Mouse (Mus musculus) limb, embryonic 10.5 days (tissue): ENCODE measurements around the gene Fam3b. TPM values are rescaled to one million over a fixed set of nuclear protein-coding genes. Genes with fewer than 3 reads are reported as not detected.

Experiments used
- DNase-seq: peaks from one replicate; pipeline ENCODE4 v3.0.0-alpha.2; 2017; ENCODE audit warnings: low spot score
- H3K27ac ChIP-seq: fragments of 300-500 bp; sonication (generic); 2 replicates; pipeline ENCODE4 v1.5.1; 2016; ENCODE audit warnings: mild to moderate bottlenecking
- H3K27me3 ChIP-seq: fragments of 300-500 bp; sonication (generic); 2 replicates; pipeline ENCODE4 v1.6.1; 2016; ENCODE audit warnings: low read depth, mild to moderate bottlenecking; ENCODE audit not compliant: poor library complexity, severe bottlenecking
- H3K36me3 ChIP-seq: fragments of 300-500 bp; sonication (generic); 2 replicates; pipeline ENCODE4 v1.6.1; 2016; ENCODE audit warnings: mild to moderate bottlenecking, moderate library complexity
- H3K4me1 ChIP-seq: fragments of 300-500 bp; sonication (generic); 2 replicates; pipeline ENCODE4 v1.6.1; 2016
- H3K4me3 ChIP-seq: fragments of 300-500 bp; sonication (generic); 2 replicates; pipeline ENCODE4 v1.5.1; 2016; ENCODE audit warnings: mild to moderate bottlenecking, moderate library complexity
- H3K9me3 ChIP-seq: fragments of 300-500 bp; sonication (generic); replicated peaks from 2 replicates; pipeline ENCODE4 v1.6.1; 2016; ENCODE audit warnings: mild to moderate bottlenecking
- WGBS: fragments of 180-500 bp; shearing (Covaris S2); methylation state at CpG from one replicate; pipeline ENCODE4 v1.1.7; 2016; 5-methylcytosine and 5-hydroxymethylcytosine counted together
- polyA plus RNA-seq: library from polyadenylated mRNA; unstranded; fragments of >200 nt; fragmentation: Nextera tagmentation; extraction: Ambion mirVana; gene quantifications from 2 replicates; pipeline ENCODE4 v1.2.1, GENCODE M21; 2016

Fam3b gene
- polyA plus RNA-seq: not detected in 2 replicates

DNA sequence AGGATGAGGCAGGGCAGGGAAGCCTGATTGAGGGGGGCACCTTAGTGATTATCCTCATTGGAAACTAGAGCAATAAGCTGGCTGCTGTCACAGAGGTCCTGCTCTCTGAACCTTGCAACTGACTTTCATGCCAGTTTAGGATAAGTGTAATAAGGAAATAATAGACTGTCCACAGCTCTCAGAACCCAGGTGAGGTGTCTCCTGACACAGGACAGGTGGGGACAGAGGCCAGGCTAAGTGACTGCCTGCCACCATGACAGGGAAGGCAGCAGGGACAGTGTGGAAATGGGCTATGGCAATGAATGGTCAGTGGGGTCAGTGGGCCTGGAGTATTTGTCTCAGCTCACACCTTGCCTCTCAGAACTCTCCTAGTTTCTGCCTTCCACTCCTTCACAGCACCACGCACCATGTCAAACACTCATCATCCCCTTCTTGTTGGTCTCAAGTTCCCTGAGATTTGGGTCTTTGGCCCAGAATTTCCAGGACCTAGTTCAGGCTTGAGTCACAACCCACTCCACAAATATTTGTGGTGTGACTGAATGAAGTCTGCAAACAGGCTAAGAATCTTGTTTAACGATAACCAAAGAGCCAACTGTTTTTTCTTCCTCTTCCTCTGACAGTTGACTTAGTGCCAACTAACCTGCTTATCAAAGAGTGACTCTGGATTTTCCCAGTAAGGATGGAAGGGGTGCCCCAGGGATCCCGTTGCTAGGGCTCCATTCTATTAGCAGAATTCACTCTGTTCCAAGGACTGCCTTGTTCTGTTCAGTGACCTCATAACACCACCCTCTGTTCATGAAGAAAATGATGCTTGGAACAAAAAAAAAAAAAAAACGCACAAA is at the start of gene Fam3b:
Gene Fam3b (minus strand): TSS at position 718 of the 842 bp plus-strand sequence.
- Histone ChIP-seq H3K4me1 (peaks cover 8% of the 10 kb centered on the region), H3K4me3 (no peak within 1 kb of the TSS), H3K27me3 (no peaks in the 10 kb centered on the region), H3K36me3 (no peaks in the 10 kb centered on the region), H3K9me3 (no peaks in the 10 kb centered on the region), H3K27ac (no peak within 1 kb of the TSS)
- no peak for DNase-seq
- 90% methylated on average over 4 of the region's 4 CpGs for WGBS

DNA sequence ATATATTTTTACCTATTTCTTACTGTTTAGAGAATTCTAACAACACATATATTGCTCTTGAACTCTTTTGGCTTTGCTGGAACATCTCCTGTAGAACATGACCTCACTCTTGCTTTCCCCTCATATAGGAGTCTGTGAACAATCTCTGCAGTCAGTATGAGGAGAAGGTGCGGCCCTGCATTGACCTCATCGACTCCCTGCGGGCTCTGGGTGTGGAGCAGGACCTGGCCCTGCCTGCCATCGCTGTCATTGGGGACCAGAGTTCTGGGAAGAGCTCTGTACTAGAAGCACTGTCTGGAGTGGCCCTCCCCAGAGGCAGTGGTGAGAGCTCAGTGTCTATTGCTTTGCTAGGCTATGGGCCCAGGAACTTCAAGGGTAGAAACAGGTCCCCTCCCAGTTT is 29.7 kb upstream of the Fam3b start:
- Histone ChIP-seq H3K27ac (no peak overlapping the region), H3K4me3 (no peak overlapping the region), H3K27me3 (no peaks in the 10 kb centered on the region), H3K9me3 (no peaks in the 10 kb centered on the region), H3K36me3 (no peaks in the 10 kb centered on the region), H3K4me1 (no peaks in the 10 kb centered on the region)
- WGBS: 86% methylated on average over 4 of the region's 4 CpGs
- DNase-seq: no peak

GRCm38 (mm10) chr16:97536859-97537258 is 22.2 kb upstream of the Fam3b start:
- Histone ChIP-seq H3K4me3 (no peak overlapping the region), H3K27ac (no peak overlapping the region), H3K36me3 (no peaks in the 10 kb centered on the region), H3K27me3 (no peaks in the 10 kb centered on the region), H3K4me1 (peaks cover 27% of the 10 kb centered on the region), H3K9me3 (no peaks in the 10 kb centered on the region)
- DNase-seq: no peak
- 68% methylated on average over 1 of the region's 1 CpGs for WGBS

- 23% methylated on average over 3 of the region's 3 CpGs for WGBS
- peak; percentile 39 for DNase-seq
- Histone ChIP-seq H3K27me3 (no peaks in the 10 kb centered on the region), H3K9me3 (no peaks in the 10 kb centered on the region), H3K4me1 (peaks cover 27% of the 10 kb centered on the region), H3K4me3 (no peak overlapping the region; the same call in 1 of the 2 replicates), H3K36me3 (no peaks in the 10 kb centered on the region), H3K27ac (peak overlapping the region; percentile 68)
Measured at GRCm38 (mm10) chr16:97535808-97536413, 21.3 kb upstream of the Fam3b start.

DNA sequence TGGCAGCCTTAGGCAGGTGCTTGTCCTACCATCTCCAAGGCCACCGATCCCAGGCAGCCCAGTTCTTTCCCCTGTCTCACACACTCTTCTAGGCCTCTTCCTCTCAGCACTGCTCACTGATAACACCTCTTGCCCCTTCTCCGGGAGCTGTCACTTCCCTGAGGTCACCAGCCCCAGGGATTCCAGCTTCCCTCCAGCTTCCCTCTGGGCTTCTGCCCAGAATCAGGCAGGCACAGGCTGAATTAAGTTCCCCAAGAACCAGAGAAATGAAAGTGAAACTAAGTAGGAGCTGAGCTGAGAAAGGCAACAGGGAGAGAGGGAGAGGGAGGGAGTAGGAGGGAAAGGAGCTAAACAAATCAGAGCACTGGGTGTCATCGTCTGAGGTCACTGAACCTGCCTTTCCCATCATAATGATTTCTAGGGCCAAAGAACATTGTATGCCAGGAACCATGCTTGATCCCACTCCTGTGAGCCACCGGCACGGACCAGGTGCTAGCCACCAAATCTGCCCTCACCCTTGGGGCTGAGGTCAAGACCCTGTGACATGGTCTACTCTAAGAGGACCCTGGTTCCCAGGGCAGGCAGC is 20.4 kb upstream of the Fam3b start:
- peak overlapping the region; percentile 68; the same call in 1 of the 2 replicates for H3K27ac ChIP-seq
- no peaks in the 10 kb centered on the region for H3K36me3 ChIP-seq
- H3K9me3 ChIP-seq: no peaks in the 10 kb centered on the region
- H3K27me3 ChIP-seq: no peaks in the 10 kb centered on the region
- H3K4me3 ChIP-seq: no peak overlapping the region
- DNase-seq: no peak
- H3K4me1 ChIP-seq: peaks cover 27% of the 10 kb centered on the region
- WGBS: 46% methylated on average over 5 of the region's 5 CpGs

GRCm38 (mm10) chr16:97534448-97534847 is 19.8 kb upstream of the Fam3b start:
- WGBS: 52% methylated on average over 1 of the region's 1 CpGs
- H3K9me3 ChIP-seq: no peaks in the 10 kb centered on the region
- H3K27me3 ChIP-seq: no peaks in the 10 kb centered on the region
- H3K27ac ChIP-seq: 0 out of 2 replicates have a peak overlapping the region, but pooled peaks have one; percentile 68
- H3K4me3 ChIP-seq: no peak overlapping the region
- no peak for DNase-seq
- peaks cover 27% of the 10 kb centered on the region for H3K4me1 ChIP-seq
- H3K36me3 ChIP-seq: no peaks in the 10 kb centered on the region

DNA sequence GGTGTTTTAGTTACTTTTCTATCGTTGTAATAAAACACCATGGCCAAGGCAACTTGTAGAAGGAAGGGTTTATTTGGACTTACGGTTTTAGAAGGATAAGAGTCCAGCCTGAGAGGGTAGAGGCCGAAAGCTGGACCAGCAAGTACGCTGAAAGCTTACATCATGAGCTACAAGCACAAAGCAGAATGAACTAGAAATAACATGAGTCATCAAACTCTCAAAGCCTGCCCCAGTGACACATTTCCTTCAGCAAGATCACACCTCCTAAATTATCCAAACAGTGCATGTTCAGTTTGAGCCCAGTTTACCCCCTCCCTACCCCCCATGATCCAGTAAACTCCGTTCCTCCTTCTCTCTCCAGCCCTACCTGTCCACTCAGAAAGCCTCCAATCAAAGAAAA is 19.1 kb upstream of the Fam3b start:
- 94% methylated on average over 5 of the region's 5 CpGs for WGBS
- Histone ChIP-seq H3K27me3 (no peaks in the 10 kb centered on the region), H3K9me3 (no peaks in the 10 kb centered on the region), H3K36me3 (no peaks in the 10 kb centered on the region), H3K4me3 (no peak overlapping the region), H3K27ac (no peak overlapping the region), H3K4me1 (peaks cover 27% of the 10 kb centered on the region)
- no peak for DNase-seq

DNA sequence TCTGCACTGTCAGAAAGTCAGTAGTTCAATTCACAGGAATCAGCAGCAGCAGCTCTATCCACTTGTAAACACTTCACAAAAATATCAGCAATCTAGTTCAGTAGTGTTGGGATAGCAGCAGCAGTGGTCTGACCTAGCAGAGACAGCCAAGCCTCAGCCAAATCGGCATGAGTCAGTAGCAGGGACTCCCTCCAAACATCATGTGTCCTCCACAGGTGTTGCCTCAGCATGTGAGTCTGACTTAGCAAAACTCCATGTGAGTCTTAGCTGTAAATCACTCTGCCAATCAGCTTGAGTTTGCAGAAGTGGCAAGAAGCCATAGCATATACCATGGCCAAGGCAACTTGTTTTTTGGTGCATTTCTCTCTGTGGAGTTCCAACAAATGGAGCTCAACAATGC is 18.5 kb upstream of the Fam3b start:
- Histone ChIP-seq H3K27me3 (no peaks in the 10 kb centered on the region), H3K27ac (no peak overlapping the region), H3K9me3 (no peaks in the 10 kb centered on the region), H3K4me1 (peaks cover 27% of the 10 kb centered on the region), H3K4me3 (no peak overlapping the region), H3K36me3 (no peaks in the 10 kb centered on the region)
- WGBS: 88% methylated on average over 1 of the region's 1 CpGs
- no peak for DNase-seq

DNA sequence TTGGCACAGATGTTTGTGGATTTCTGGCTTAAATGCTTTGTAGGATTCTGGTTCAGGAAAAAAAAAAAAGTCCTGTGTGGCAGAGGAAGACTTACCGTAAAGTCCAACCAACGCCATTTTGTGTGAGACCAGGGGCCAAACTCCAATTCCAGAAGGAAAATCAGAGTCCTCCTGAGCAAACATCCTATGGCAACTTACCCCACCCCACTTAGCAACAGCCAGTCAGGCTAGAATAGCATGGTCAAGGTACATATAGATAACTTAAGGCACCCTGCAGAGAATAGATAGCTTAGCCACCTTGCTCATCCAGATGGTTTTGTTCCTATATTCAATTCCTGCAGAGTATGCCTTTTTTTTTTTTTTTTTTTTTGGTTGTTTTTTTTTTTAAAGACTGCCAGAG is 14.6 kb upstream of the Fam3b start:
- 84% methylated on average over 2 of the region's 2 CpGs for WGBS
- H3K4me3 ChIP-seq: no peak overlapping the region
- H3K9me3 ChIP-seq: no peaks in the 10 kb centered on the region

GRCm38 (mm10) chr16:97523024-97523423 is 8.4 kb upstream of the Fam3b start:
- 20% methylated on average over 1 of the region's 1 CpGs for WGBS

More for the DNA sequence above, 14.6 kb upstream of the Fam3b start:
- Histone ChIP-seq H3K36me3 (no peaks in the 10 kb centered on the region), H3K27me3 (no peaks in the 10 kb centered on the region), H3K4me1 (no peaks in the 10 kb centered on the region), H3K27ac (no peak overlapping the region)
- no peak for DNase-seq

GRCm38 (mm10) chr16:97521983-97522382 is 7.4 kb upstream of the Fam3b start:
- Histone ChIP-seq H3K9me3 (no peaks in the 10 kb centered on the region), H3K4me3 (no peak overlapping the region), H3K36me3 (no peaks in the 10 kb centered on the region), H3K27me3 (no peaks in the 10 kb centered on the region), H3K4me1 (peaks cover 13% of the 10 kb centered on the region), H3K27ac (no peak overlapping the region)
- no peak for DNase-seq
- WGBS: 81% methylated on average over 6 of the region's 6 CpGs

More at GRCm38 (mm10) chr16:97523024-97523423, 8.4 kb upstream of the Fam3b start:
- H3K27ac ChIP-seq: no peak overlapping the region
- H3K36me3 ChIP-seq: no peaks in the 10 kb centered on the region
- DNase-seq: peak; percentile 61
- H3K4me1 ChIP-seq: peaks cover 13% of the 10 kb centered on the region
- no peak overlapping the region for H3K4me3 ChIP-seq
- H3K27me3 ChIP-seq: no peaks in the 10 kb centered on the region
- no peaks in the 10 kb centered on the region for H3K9me3 ChIP-seq

GRCm38 (mm10) chr16:97516341-97516740 is 1.7 kb upstream of the Fam3b start:
- H3K4me1 ChIP-seq: peaks cover under 1% of the 10 kb centered on the region; the same call in 1 of the 2 replicates
- H3K4me3 ChIP-seq: no peak overlapping the region
- H3K9me3 ChIP-seq: no peaks in the 10 kb centered on the region
- 73% methylated on average over 3 of the region's 3 CpGs for WGBS
- no peak overlapping the region for H3K27ac ChIP-seq
- H3K36me3 ChIP-seq: no peaks in the 10 kb centered on the region
- no peak for DNase-seq
- H3K27me3 ChIP-seq: no peaks in the 10 kb centered on the region

- 90% methylated on average over 12 of the region's 12 CpGs for WGBS
- Histone ChIP-seq H3K4me3 (no peak overlapping the region), H3K4me1 (peaks cover 8% of the 10 kb centered on the region), H3K36me3 (no peaks in the 10 kb centered on the region), H3K27ac (peak overlapping the region; percentile 50), H3K9me3 (no peaks in the 10 kb centered on the region), H3K27me3 (no peaks in the 10 kb centered on the region)
- DNase-seq: no peak
Measured at GRCm38 (mm10) chr16:97512347-97512751, 2.3 kb downstream of the Fam3b start.
